Mouse (Mus musculus) heart, postnatal 4 days (tissue): ENCODE data around the gene Prim2. TPM values are rescaled to one million over a fixed set of nuclear protein-coding genes. Genes with fewer than 3 reads are reported as not detected.
A peak's percentile ranks its signal among the peaks of the same experiment; 100 is the strongest.

Experiments used
- DNase-seq: peaks from one replicate; pipeline ENCODE4 v3.0.0; 2021
- total RNA-seq, 2 experiments: library from RNA; stranded (reverse); gene quantifications; 2 replicates each; pipeline ENCODE4 v1.2.3; 2021

Prim2 gene
- 10 to 100 TPM; 10.1 to 10.6 TPM for total RNA-seq

GRCm38 (mm10) chr1:33669708-33670141 is at the start of gene Prim2:
TSS of gene Prim2 (minus strand) at chr1:33669795.
- DNase-seq: peak; percentile 93

GRCm38 (mm10) chr1:33717636-33718035 is 48.0 kb upstream of the Prim2 start:
- DNase-seq: no peak

GRCm38 (mm10) chr1:33714796-33715195 is 45.2 kb upstream of the Prim2 start:
- no peak for DNase-seq

- no peak for DNase-seq
Measured at GRCm38 (mm10) chr1:33712026-33712425, 42.4 kb upstream of the Prim2 start.

- no peak for DNase-seq
Measured at GRCm38 (mm10) chr1:33709615-33710014, 40.0 kb upstream of the Prim2 start.

GRCm38 (mm10) chr1:33701244-33701643 is 31.6 kb upstream of the Prim2 start:
- DNase-seq: no peak

- no peak for DNase-seq
Measured at GRCm38 (mm10) chr1:33696016-33696415, 26.4 kb upstream of the Prim2 start.

GRCm38 (mm10) chr1:33693893-33694292 is 24.3 kb upstream of the Prim2 start:
- no peak for DNase-seq

- DNase-seq: no peak
Measured at GRCm38 (mm10) chr1:33690087-33690448, 20.5 kb upstream of the Prim2 start.

- DNase-seq: no peak
Measured at GRCm38 (mm10) chr1:33689446-33690086, 20.0 kb upstream of the Prim2 start.

- DNase-seq: no peak
Measured at GRCm38 (mm10) chr1:33688810-33689209, 19.2 kb upstream of the Prim2 start.

- peak; percentile 28 for DNase-seq
Measured at GRCm38 (mm10) chr1:33684459-33684858, 14.9 kb upstream of the Prim2 start.

GRCm38 (mm10) chr1:33680890-33681289 is 11.3 kb upstream of the Prim2 start:
- DNase-seq: no peak

- DNase-seq: no peak
Measured at GRCm38 (mm10) chr1:33680435-33680834, 10.8 kb upstream of the Prim2 start.

GRCm38 (mm10) chr1:33673158-33673960 is 3.8 kb upstream of the Prim2 start:
- peak; percentile 11 for DNase-seq

- DNase-seq: peak; percentile 55
Measured at GRCm38 (mm10) chr1:33672514-33672913, 2.9 kb upstream of the Prim2 start.

GRCm38 (mm10) chr1:33672083-33672482 is 2.5 kb upstream of the Prim2 start:
- no peak for DNase-seq

GRCm38 (mm10) chr1:33671441-33671840 is 1.8 kb upstream of the Prim2 start:
- DNase-seq: no peak

- peak; percentile 62 for DNase-seq
Measured at GRCm38 (mm10) chr1:33670164-33670616, 595 bp upstream of the Prim2 start.

GRCm38 (mm10) chr1:33663605-33664117 is 5.9 kb downstream of the Prim2 start:
- no peak for DNase-seq

GRCm38 (mm10) chr1:33663163-33663562 is 6.4 kb downstream of the Prim2 start:
- peak; percentile 18 for DNase-seq

GRCm38 (mm10) chr1:33658302-33658701 is 11.3 kb downstream of the Prim2 start:
- DNase-seq: no peak

- no peak for DNase-seq
Measured at GRCm38 (mm10) chr1:33657574-33658149, 11.9 kb downstream of the Prim2 start.
